ENCODE assay signal across 12 mouse cellular contexts in the genomic region with DNA sequence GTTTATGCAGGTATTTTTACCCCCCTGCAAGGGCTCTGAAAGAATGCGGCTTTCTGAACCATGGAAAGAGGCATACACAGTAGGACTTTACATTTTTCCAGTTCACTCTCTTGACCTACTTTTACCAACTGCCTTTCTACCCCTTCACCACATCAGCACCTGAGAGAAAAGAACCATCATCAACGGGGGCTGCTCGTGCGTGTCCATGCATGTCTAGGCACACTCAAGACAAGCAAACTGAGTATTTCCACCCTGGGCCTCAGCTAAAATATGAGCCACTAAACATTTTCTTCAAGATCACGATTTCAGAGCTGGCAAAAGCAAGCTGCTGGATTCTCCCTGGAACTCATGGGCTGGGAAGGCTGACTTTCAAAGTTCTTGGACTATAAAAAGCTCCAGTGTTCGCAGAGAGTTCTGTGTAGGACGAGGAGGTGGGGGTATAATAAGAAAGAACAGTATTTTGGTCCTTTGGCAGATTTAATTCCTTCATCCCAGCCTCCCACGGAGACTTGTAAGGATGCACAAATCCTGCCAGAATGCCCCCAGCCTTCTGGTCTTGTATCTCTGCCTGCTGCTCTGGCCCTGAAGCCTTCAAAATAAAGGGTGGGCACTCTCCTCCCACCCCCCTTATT.
DNase-seq lines count a peak whose midpoint lies in the region; ATAC-seq and TF ChIP-seq lines count a peak whose summit lies in the region.
"Had no signal": no experiment of that assay in that cellular context is flagged by ENCODE, and none has a peak within 500 bp of the region (broad histone marks: within the 10 kb centered on the region; RNA-seq: fewer than 3 reads in every experiment).

No protein-coding gene starts in this region.

- no peak for ATAC-seq in hindbrain, postnatal 0 days
- no peak for ATAC-seq in hindbrain, embryonic 14.5 days (ENCODE audit: low FRiP score)
- ATAC-seq in limb, embryonic 15.5 days (ENCODE audit: insufficient number of reproducible peaks, low FRiP score, low TSS enrichment, low read depth) = no peak
- ATAC-seq in hindbrain, embryonic 13.5 days (ENCODE audit: low FRiP score) = no peak
- ATAC-seq in heart, embryonic 11.5 days (replicated peaks; ENCODE audit: insufficient number of reproducible peaks, low FRiP score, low TSS enrichment) = no peak
- ATAC-seq: midbrain, embryonic 16.5 days had no signal

- no peak overlapping the region for H3K4me3 ChIP-seq in hindbrain, postnatal 0 days (ENCODE audit: low read length)
- no peak overlapping the region for H3K4me3 ChIP-seq in hindbrain, embryonic 14.5 days (replicated peaks; ENCODE audit: low read length)
- no peak overlapping the region for H3K4me3 ChIP-seq in embryonic facial prominence, embryonic 10.5 days
- no peak overlapping the region for H3K4me3 ChIP-seq in limb, embryonic 15.5 days
- no peak overlapping the region for H3K4me3 ChIP-seq in hindbrain, embryonic 13.5 days
- no peak overlapping the region for H3K4me3 ChIP-seq in heart, embryonic 11.5 days (ENCODE audit: low read depth, low read length)

- no peaks in the 10 kb centered on the region for H3K27me3 ChIP-seq in hindbrain, postnatal 0 days (ENCODE audit: insufficient read depth, low read length)
- H3K27me3 ChIP-seq in hindbrain, embryonic 14.5 days (ENCODE audit: control insufficient read depth, insufficient read depth, low read length) = no peaks in the 10 kb centered on the region
- no peaks in the 10 kb centered on the region for H3K27me3 ChIP-seq in embryonic facial prominence, embryonic 10.5 days (replicated peaks; ENCODE audit: low read depth, poor library complexity, severe bottlenecking)
- no peaks in the 10 kb centered on the region for H3K27me3 ChIP-seq in limb, embryonic 15.5 days
- no peaks in the 10 kb centered on the region for H3K27me3 ChIP-seq in hindbrain, embryonic 13.5 days
- H3K27me3 ChIP-seq in heart, embryonic 11.5 days (ENCODE audit: control insufficient read depth, insufficient read depth, low read length) = no peaks in the 10 kb centered on the region

- no peak for TF ChIP-seq CTCF in hindbrain, postnatal 0 days (IDR thresholded peaks at IDR 0.05; ENCODE audit: low read depth)

- 0 out of 2 replicates have a peak overlapping the region, but pooled peaks have one; percentile 1 for H3K27ac ChIP-seq in hindbrain, postnatal 0 days
- no peak overlapping the region for H3K27ac ChIP-seq in hindbrain, embryonic 14.5 days
- H3K27ac ChIP-seq in embryonic facial prominence, embryonic 10.5 days (replicated peaks) = 0 out of 2 replicates have a peak overlapping the region, but pooled peaks have one; percentile 44
- peak overlapping the region; percentile 75 for H3K27ac ChIP-seq in limb, embryonic 15.5 days
- H3K27ac ChIP-seq in hindbrain, embryonic 13.5 days = no peak overlapping the region
- H3K27ac ChIP-seq in heart, embryonic 11.5 days (ENCODE audit: low read depth, low read length) = no peak overlapping the region

- no peaks in the 10 kb centered on the region for H3K9me3 ChIP-seq in hindbrain, postnatal 0 days (ENCODE audit: low read length)
- no peaks in the 10 kb centered on the region for H3K9me3 ChIP-seq in hindbrain, embryonic 14.5 days (ENCODE audit: control insufficient read depth, low read length)
- H3K9me3 ChIP-seq in embryonic facial prominence, embryonic 10.5 days = no peaks in the 10 kb centered on the region
- no peaks in the 10 kb centered on the region for H3K9me3 ChIP-seq in limb, embryonic 15.5 days
- H3K9me3 ChIP-seq in hindbrain, embryonic 13.5 days = no peaks in the 10 kb centered on the region
- H3K9me3 ChIP-seq in heart, embryonic 11.5 days (replicated peaks; ENCODE audit: control insufficient read depth, low read length) = no peaks in the 10 kb centered on the region

- H3K9ac ChIP-seq in hindbrain, postnatal 0 days (replicated peaks; ENCODE audit: low read length) = no peak overlapping the region
- H3K9ac ChIP-seq in hindbrain, embryonic 14.5 days = no peak overlapping the region
- no peak overlapping the region for H3K9ac ChIP-seq in limb, embryonic 15.5 days
- H3K9ac ChIP-seq in hindbrain, embryonic 13.5 days = no peak overlapping the region
- no peak overlapping the region for H3K9ac ChIP-seq in heart, embryonic 11.5 days (ENCODE audit: low read depth, low read length)

- H3K36me3 ChIP-seq in hindbrain, postnatal 0 days (ENCODE audit: insufficient read depth, low read length) = no peaks in the 10 kb centered on the region
- no peaks in the 10 kb centered on the region for H3K36me3 ChIP-seq in hindbrain, embryonic 14.5 days (replicated peaks; ENCODE audit: control insufficient read depth, insufficient read depth)
- H3K36me3 ChIP-seq in embryonic facial prominence, embryonic 10.5 days (replicated peaks) = no peaks in the 10 kb centered on the region
- no peaks in the 10 kb centered on the region for H3K36me3 ChIP-seq in limb, embryonic 15.5 days
- H3K36me3 ChIP-seq in hindbrain, embryonic 13.5 days = no peaks in the 10 kb centered on the region
- H3K36me3 ChIP-seq in heart, embryonic 11.5 days (ENCODE audit: control insufficient read depth, insufficient read depth, low read length) = no peaks in the 10 kb centered on the region

- WGBS in hindbrain, postnatal 0 days = 60% methylated on average over 8 of the region's 8 CpGs
- 77% methylated on average over 8 of the region's 8 CpGs for WGBS in hindbrain, embryonic 14.5 days
- WGBS in embryonic facial prominence, embryonic 10.5 days = 78% methylated on average over 8 of the region's 8 CpGs
- WGBS in limb, embryonic 15.5 days = 38% methylated on average over 8 of the region's 8 CpGs
- WGBS in hindbrain, embryonic 13.5 days = 84% methylated on average over 8 of the region's 8 CpGs
- whole genome bisulfite sequencing in heart, embryonic 11.5 days (ENCODE audit: insufficient replicate concordance) = 63% methylated on average over 8 of the region's 8 CpGs

- peak; percentile 29 for DNase-seq in hindbrain, postnatal 0 days (ENCODE audit: low spot score)
- no peak for DNase-seq in hindbrain, embryonic 14.5 days (ENCODE audit: low spot score)
- DNase-seq in embryonic facial prominence, embryonic 10.5 days (ENCODE audit: low spot score) = no peak
- peak; percentile 11 to 38 for DNase-seq in layer of hippocampus, adult 18-20 months (ENCODE audit: low spot score in 2 of 2)
- DNase-seq in gastrocnemius, adult 18-20 months (ENCODE audit: low spot score) = no peak
- DNase-seq: kidney, postnatal 25 days; lung, adult 18-20 months; retina, postnatal 1 day had no signal

- H3K4me1 ChIP-seq in hindbrain, postnatal 0 days (ENCODE audit: insufficient read depth, low read length) = 0 out of 2 replicates have a peak, but pooled peaks cover 4% of the 10 kb centered on the region
- 0 out of 2 replicates have a peak, but pooled peaks cover 10% of the 10 kb centered on the region for H3K4me1 ChIP-seq in hindbrain, embryonic 14.5 days (replicated peaks; ENCODE audit: control insufficient read depth, insufficient read depth, low read length)
- H3K4me1 ChIP-seq in embryonic facial prominence, embryonic 10.5 days = peaks cover 8% of the 10 kb centered on the region
- H3K4me1 ChIP-seq in limb, embryonic 15.5 days = peaks cover 22% of the 10 kb centered on the region; the same call in 1 of the 2 replicates
- H3K4me1 ChIP-seq in hindbrain, embryonic 13.5 days (replicated peaks) = peaks cover 9% of the 10 kb centered on the region
- H3K4me1 ChIP-seq in heart, embryonic 11.5 days (ENCODE audit: control insufficient read depth, insufficient read depth, low read length) = peaks cover 7% of the 10 kb centered on the region

- no peak overlapping the region for H3K4me2 ChIP-seq in hindbrain, postnatal 0 days (ENCODE audit: low read depth, low read length)
- H3K4me2 ChIP-seq in hindbrain, embryonic 14.5 days (replicated peaks) = no peak overlapping the region
- no peak overlapping the region for H3K4me2 ChIP-seq in limb, embryonic 15.5 days
- no peak overlapping the region for H3K4me2 ChIP-seq in hindbrain, embryonic 13.5 days
- no peak overlapping the region for H3K4me2 ChIP-seq in heart, embryonic 11.5 days

Comparison
In these comparisons a context has a peak if more than half of its experiments do, and no peak if none do; other contexts are left out.
1. DNase-seq: peak in hindbrain, postnatal 0 days (single experiment) and layer of hippocampus, adult 18-20 months (2 of 2); none in hindbrain, embryonic 14.5 days (single experiment), embryonic facial prominence, embryonic 10.5 days (single experiment) and gastrocnemius, adult 18-20 months (single experiment).
2. H3K27ac ChIP-seq: peak in hindbrain, postnatal 0 days (single experiment), embryonic facial prominence, embryonic 10.5 days (single experiment) and limb, embryonic 15.5 days (single experiment); none in hindbrain, embryonic 14.5 days (single experiment), hindbrain, embryonic 13.5 days (single experiment) and heart, embryonic 11.5 days (single experiment).